Mouse (Mus musculus) left cerebral cortex, adult 11 months (tissue): ENCODE measurements around the gene Frmd8.
"Not testable (repeated sequence)": the region's sequence is repeated elsewhere in the genome, so short reads cannot be mapped to it uniquely, and the experiment has no call there.

ENCODE experiments used
- DNase-seq: peaks from one replicate; pipeline ENCODE4 v3.0.0; 2022; ENCODE audit warnings: low spot score

Frmd8 gene

GRCm38 (mm10) chr19:5885838-5886237 lies 10.8 kb upstream of the Frmd8 start:
- no peak for DNase-seq

- DNase-seq: no peak
These were observed 8.9 kb upstream of the Frmd8 start for GRCm38 (mm10) chr19:5883935-5884334.

GRCm38 (mm10) chr19:5882079-5882478 lies 7.0 kb upstream of the Frmd8 start:
- DNase-seq: not testable (repeated sequence)

GRCm38 (mm10) chr19:5881155-5881554 lies 6.1 kb upstream of the Frmd8 start:
- no peak for DNase-seq

GRCm38 (mm10) chr19:5879735-5880134 lies 4.7 kb upstream of the Frmd8 start:
- DNase-seq: no peak

- no peak for DNase-seq
These were observed 3.8 kb upstream of the Frmd8 start for GRCm38 (mm10) chr19:5878916-5879315.

GRCm38 (mm10) chr19:5878362-5878722 lies 3.3 kb upstream of the Frmd8 start:
- no peak for DNase-seq

- DNase-seq: peak; percentile 65
These were observed 2.7 kb upstream of the Frmd8 start, which contains the start of gene Slc25a45 for GRCm38 (mm10) chr19:5877618-5878361. Gene Slc25a45, plus strand, starts transcription at chr19:5877808.

- DNase-seq: no peak
These were observed 594 bp downstream of the Frmd8 start for GRCm38 (mm10) chr19:5874391-5874968.

- no peak for DNase-seq
These were observed 2.0 kb downstream of the Frmd8 start for GRCm38 (mm10) chr19:5872931-5873556.

- DNase-seq: no peak
These were observed 2.5 kb downstream of the Frmd8 start for GRCm38 (mm10) chr19:5872528-5872927.

GRCm38 (mm10) chr19:5871683-5872082 lies 3.4 kb downstream of the Frmd8 start:
- no peak for DNase-seq

GRCm38 (mm10) chr19:5871273-5871672 lies 3.8 kb downstream of the Frmd8 start:
- DNase-seq: no peak

- no peak for DNase-seq
These were observed 7.0 kb downstream of the Frmd8 start for GRCm38 (mm10) chr19:5868096-5868495.

- DNase-seq: no peak
These were observed 10.2 kb downstream of the Frmd8 start for GRCm38 (mm10) chr19:5864710-5865398.

- DNase-seq: no peak
These were observed 11.3 kb downstream of the Frmd8 start for GRCm38 (mm10) chr19:5863776-5864175.

- DNase-seq: no peak
These were observed 12.6 kb downstream of the Frmd8 start for GRCm38 (mm10) chr19:5862335-5863085.

GRCm38 (mm10) chr19:5856604-5857003 lies 18.5 kb downstream of the Frmd8 start:
- DNase-seq: no peak

- no peak for DNase-seq
These were observed 22.9 kb downstream of the Frmd8 start for GRCm38 (mm10) chr19:5852035-5852722.

GRCm38 (mm10) chr19:5851481-5851971 lies 23.5 kb downstream of the Frmd8 start:
- no peak for DNase-seq

- no peak for DNase-seq
These were observed 24.2 kb downstream of the Frmd8 start for GRCm38 (mm10) chr19:5850860-5851259.
